Mouse (Mus musculus) kidney, postnatal 14 days (tissue): ENCODE measurements at regions not wholly inside any gene's neighbourhood (a gene's known extent, or its start where the extent isn't known, plus 50 kb on each side); places are given as distances from the start of the nearest gene placed in this dataset.

Source experiments
- DNase-seq: peaks from one replicate; pipeline ENCODE4 v3.0.0; 2022; ENCODE audit warnings: mixed read lengths

- no peak for DNase-seq
These were observed 114.1 kb upstream of the Rreb1 start for GRCm38 (mm10) chr13:37664116-37664515.

GRCm38 (mm10) chr13:37666207-37667003, 111.8 kb upstream of the Rreb1 start:
- DNase-seq, result peak; percentile 32

GRCm38 (mm10) chr13:37667386-37667785, 110.8 kb upstream of the Rreb1 start:
- peak; percentile 44 for DNase-seq

- peak; percentile 18 for DNase-seq
These were observed 110.3 kb upstream of the Rreb1 start for GRCm38 (mm10) chr13:37667871-37668270.

- DNase-seq, result no peak
These were observed 107.1 kb upstream of the Rreb1 start for GRCm38 (mm10) chr13:37671109-37671508.

- no peak for DNase-seq
These were observed 103.4 kb upstream of the Rreb1 start for GRCm38 (mm10) chr13:37674676-37675350.

GRCm38 (mm10) chr13:37675718-37676117, 102.5 kb upstream of the Rreb1 start:
- DNase-seq, result no peak

GRCm38 (mm10) chr13:37676912-37677311, 101.3 kb upstream of the Rreb1 start:
- no peak for DNase-seq

GRCm38 (mm10) chr13:37678251-37678650, 99.9 kb upstream of the Rreb1 start:
- DNase-seq, result no peak

- DNase-seq, result no peak
These were observed 99.4 kb upstream of the Rreb1 start for GRCm38 (mm10) chr13:37678772-37679171.

- no peak for DNase-seq
These were observed 97.2 kb upstream of the Rreb1 start for GRCm38 (mm10) chr13:37680837-37681619.

- no peak for DNase-seq
These were observed 95.0 kb upstream of the Rreb1 start for GRCm38 (mm10) chr13:37683045-37683679.

- no peak for DNase-seq
These were observed 92.6 kb upstream of the Rreb1 start for GRCm38 (mm10) chr13:37685617-37686016.

- DNase-seq, result no peak
These were observed 92.1 kb upstream of the Rreb1 start for GRCm38 (mm10) chr13:37686109-37686508.

GRCm38 (mm10) chr13:37689127-37689777, 88.9 kb upstream of the Rreb1 start:
- DNase-seq, result no peak

- DNase-seq, result no peak
These were observed 86.2 kb upstream of the Rreb1 start for GRCm38 (mm10) chr13:37691855-37692445.

GRCm38 (mm10) chr13:37693617-37694016, 84.6 kb upstream of the Rreb1 start:
- no peak for DNase-seq

- DNase-seq, result no peak
These were observed 73.7 kb upstream of the Rreb1 start for GRCm38 (mm10) chr13:37704475-37704874.

GRCm38 (mm10) chr13:37705482-37705881, 72.7 kb upstream of the Rreb1 start:
- no peak for DNase-seq

GRCm38 (mm10) chr13:37710913-37711312, 67.3 kb upstream of the Rreb1 start:
- DNase-seq, result no peak

GRCm38 (mm10) chr13:37712908-37713496, 65.2 kb upstream of the Rreb1 start:
- no peak for DNase-seq
